Mouse (Mus musculus): ENCODE measurements around the gene Ccdc92. TPM values are rescaled to one million over a fixed set of nuclear protein-coding genes. Genes with fewer than 3 reads are reported as not detected.

The Ccdc92 gene
- polyA plus RNA-seq (2015; fragmentation: Illumina TruSeq; extraction: RNeasy Lipid Tissue Mini Kit (QIAGEN cat#74804); ENCODE audit: insufficient read depth, low read depth, low replicate concordance), result 2.6 TPM

DNA sequence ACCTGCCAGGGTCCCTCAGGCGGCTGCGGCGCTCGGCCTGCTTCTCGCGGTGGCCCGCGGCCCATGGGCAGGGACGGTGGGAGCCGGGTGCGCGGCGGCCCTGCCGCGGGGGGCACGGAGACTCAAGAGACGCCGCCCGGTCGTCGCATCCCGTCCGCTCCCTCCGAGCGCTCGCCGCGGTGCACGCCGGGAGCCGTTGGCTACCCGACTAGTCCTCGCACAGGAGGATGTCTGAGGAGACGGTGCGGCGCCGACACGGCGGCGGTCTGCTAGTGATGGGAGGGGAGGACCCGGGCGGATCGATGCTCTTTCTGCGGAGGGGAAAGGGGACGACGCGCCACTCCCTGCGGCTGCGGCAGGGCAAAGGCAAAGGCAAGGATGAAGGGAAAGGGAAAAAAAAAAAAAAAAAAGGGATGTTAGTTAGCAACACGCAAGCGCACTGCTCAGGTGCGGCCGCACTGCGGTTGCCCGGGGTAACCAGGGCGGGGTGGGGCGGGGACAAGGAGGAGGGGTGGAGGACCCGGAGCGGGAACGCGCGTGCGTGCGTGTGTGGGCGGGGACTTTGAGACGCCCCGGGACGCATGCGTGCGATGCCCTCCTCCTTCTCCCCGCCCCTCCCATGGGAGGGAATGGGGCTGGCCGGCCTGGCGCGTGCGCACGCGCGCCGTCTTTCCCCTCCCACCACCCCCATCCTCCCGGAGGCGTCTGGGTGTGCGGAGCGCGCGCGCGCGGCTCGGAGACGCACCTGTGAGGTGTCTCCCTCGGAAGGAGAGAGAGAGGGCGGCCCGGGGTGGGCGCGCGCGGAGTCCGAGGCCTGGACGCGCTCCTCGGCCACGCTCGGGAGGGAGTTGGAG lies at the start of gene Ccdc92, which contains the start of gene Zfp664:
Gene Ccdc92, minus strand, starts transcription at position 412 of the 854 bp plus-strand sequence.
Gene Zfp664, plus strand, starts transcription at position 679 of the 854 bp plus-strand sequence.

Other genes starting within 250 kb of the Ccdc92 start
- gene Atp6v0a2, start 233.8 kb downstream of the Ccdc92 start, polyA plus RNA-seq (2015; fragmentation: Illumina TruSeq; extraction: RNeasy Lipid Tissue Mini Kit (QIAGEN cat#74804); ENCODE audit: insufficient read depth, low read depth, low replicate concordance), result 8.7 TPM
- 0.13 TPM for gene Dnah10, start 137.3 kb downstream of the Ccdc92 start, polyA plus RNA-seq (2015; fragmentation: Illumina TruSeq; extraction: RNeasy Lipid Tissue Mini Kit (QIAGEN cat#74804); ENCODE audit: insufficient read depth, low read depth, low replicate concordance)
- 13.5 TPM for gene Zfp664, start 267 bp upstream of the Ccdc92 start, polyA plus RNA-seq (2015; fragmentation: Illumina TruSeq; extraction: RNeasy Lipid Tissue Mini Kit (QIAGEN cat#74804); ENCODE audit: insufficient read depth, low read depth, low replicate concordance)
- gene Rflna, start 140.8 kb upstream of the Ccdc92 start, polyA plus RNA-seq (2015; fragmentation: Illumina TruSeq; extraction: RNeasy Lipid Tissue Mini Kit (QIAGEN cat#74804); ENCODE audit: insufficient read depth, low read depth, low replicate concordance), result 1.6 TPM